Mouse (Mus musculus): Measurements from ENCODE around the gene Asic2. TPM values are rescaled to one million over a fixed set of nuclear protein-coding genes. Genes with fewer than 3 reads are reported as not detected.

Gene Asic2
- polyA plus RNA-seq, 1 experiment from 2014 or later = 0.77 TPM

GRCm38 (mm10) chr11:81508385-81509233 lies 459.6 kb downstream of the Asic2 start:
- no peaks in the 10 kb centered on the region for H3K9me3 ChIP-seq
- no peaks in the 10 kb centered on the region for H3K36me3 ChIP-seq
- no peaks in the 10 kb centered on the region for H3K27me3 ChIP-seq (ENCODE audit: insufficient read depth, poor library complexity, severe bottlenecking)
- H3K27ac ChIP-seq = no peak overlapping the region
- 67% methylated on average over 8 of the region's 8 CpGs for WGBS
- H3K4me3 ChIP-seq = no peak overlapping the region
- H3K4me1 ChIP-seq = peaks cover 18% of the 10 kb centered on the region; the same call in 1 of the 2 replicates
- peak; percentile 48 for DNase-seq (ENCODE audit: low spot score)

DNA sequence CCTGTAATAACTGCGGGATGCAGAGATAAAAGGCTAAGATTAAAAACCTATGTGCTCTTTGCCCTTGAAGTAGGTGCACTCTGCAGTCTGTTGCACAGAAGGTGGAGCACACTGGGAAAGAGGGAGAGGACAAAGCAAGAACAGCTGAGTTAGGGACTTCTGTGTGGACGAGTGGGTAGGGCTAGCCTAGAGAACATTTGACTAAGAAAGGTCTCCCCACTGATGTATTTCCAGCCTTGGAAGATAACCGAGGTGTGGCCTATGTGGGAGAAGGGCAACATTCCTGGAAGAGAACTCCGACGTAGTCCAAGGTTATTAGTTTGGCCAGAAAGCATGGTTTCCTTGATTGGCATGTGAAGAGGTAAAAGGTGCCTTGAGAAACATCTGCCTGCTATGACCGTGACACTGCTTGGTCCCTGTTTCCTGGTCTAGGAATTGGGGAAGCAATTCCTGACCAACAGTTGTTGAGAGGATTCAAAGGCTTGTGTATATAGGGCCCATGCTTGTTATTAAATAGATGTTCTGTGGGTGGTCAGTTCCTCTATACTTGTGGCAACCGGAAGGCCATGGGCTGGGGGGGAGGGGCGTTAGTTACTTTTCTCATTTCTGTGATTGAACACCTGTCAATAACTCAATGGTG lies 463.3 kb downstream of the Asic2 start:
- Histone ChIP-seq H3K27ac (no peak overlapping the region), H3K27me3 (ENCODE audit: insufficient read depth, poor library complexity, severe bottlenecking) (no peaks in the 10 kb centered on the region), H3K4me3 (no peak overlapping the region), H3K4me1 (peaks cover 17% of the 10 kb centered on the region; the same call in 1 of the 2 replicates), H3K36me3 (no peaks in the 10 kb centered on the region), H3K9me3 (no peaks in the 10 kb centered on the region)
- 74% methylated on average over 8 of the region's 8 CpGs for WGBS
- DNase-seq (ENCODE audit: low spot score) = no peak

- Histone ChIP-seq H3K4me3 (no peak overlapping the region), H3K27ac (no peak overlapping the region), H3K27me3 (ENCODE audit: insufficient read depth, poor library complexity, severe bottlenecking) (no peaks in the 10 kb centered on the region), H3K36me3 (no peaks in the 10 kb centered on the region), H3K9me3 (no peaks in the 10 kb centered on the region), H3K4me1 (peaks cover 7% of the 10 kb centered on the region; the same call in 1 of the 2 replicates)
- 53% methylated on average over 14 of the region's 14 CpGs for WGBS
- DNase-seq (ENCODE audit: low spot score) = no peak
These were observed 466.6 kb downstream of the Asic2 start for GRCm38 (mm10) chr11:81501473-81502246.

- H3K9me3 ChIP-seq = no peaks in the 10 kb centered on the region
- H3K27ac ChIP-seq = no peak overlapping the region
- DNase-seq (ENCODE audit: low spot score) = no peak
- WGBS = 57% methylated on average over 1 of the region's 1 CpGs
- no peaks in the 10 kb centered on the region for H3K36me3 ChIP-seq
- peaks cover 6% of the 10 kb centered on the region; the same call in 1 of the 2 replicates for H3K27me3 ChIP-seq (ENCODE audit: insufficient read depth, poor library complexity, severe bottlenecking)
- H3K4me1 ChIP-seq = peaks cover 1% of the 10 kb centered on the region; the same call in 1 of the 2 replicates
- H3K4me3 ChIP-seq = no peak overlapping the region
These were observed 469.3 kb downstream of the Asic2 start for GRCm38 (mm10) chr11:81498990-81499389.

DNA sequence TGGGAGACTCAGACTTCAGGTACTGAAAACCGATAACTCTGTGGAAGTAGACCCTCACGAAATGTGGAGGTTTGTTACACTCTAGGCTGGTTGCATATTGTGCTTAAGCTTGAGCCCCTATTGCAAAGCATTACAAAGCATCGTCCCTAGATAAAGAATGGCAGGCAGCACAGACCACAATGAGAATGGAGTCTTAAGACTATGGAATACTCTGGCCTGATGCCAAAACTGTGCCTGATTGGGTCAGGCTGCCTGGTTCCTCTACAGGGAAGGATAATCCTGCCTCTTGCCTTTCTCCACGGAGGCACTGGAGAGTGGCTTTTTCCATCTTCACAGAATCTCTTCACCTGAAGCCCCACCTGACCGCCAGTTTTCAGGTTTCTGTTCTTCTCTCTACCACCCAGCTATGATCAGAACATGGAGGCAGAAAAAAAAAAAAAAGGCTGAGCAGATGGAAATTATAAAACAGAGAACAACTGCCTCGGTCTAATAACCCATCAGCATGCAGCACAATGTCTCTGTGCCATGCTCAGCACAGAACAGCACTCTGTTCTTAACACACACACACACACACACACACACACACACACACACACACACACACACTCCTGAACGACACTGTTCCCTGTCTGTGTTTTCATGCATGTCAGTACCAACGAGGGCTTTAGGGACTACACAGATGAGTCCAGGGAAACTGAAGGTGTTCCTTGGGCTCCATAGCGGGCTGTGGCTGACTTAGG lies 470.4 kb downstream of the Asic2 start:
- Histone ChIP-seq H3K4me3 (no peak overlapping the region), H3K27me3 (ENCODE audit: insufficient read depth, poor library complexity, severe bottlenecking) (peaks cover 6% of the 10 kb centered on the region; the same call in 1 of the 2 replicates), H3K27ac (no peak overlapping the region), H3K36me3 (no peaks in the 10 kb centered on the region), H3K4me1 (no peaks in the 10 kb centered on the region), H3K9me3 (no peaks in the 10 kb centered on the region)
- 71% methylated on average over 9 of the region's 9 CpGs for WGBS
- DNase-seq (ENCODE audit: low spot score) = no peak

DNA sequence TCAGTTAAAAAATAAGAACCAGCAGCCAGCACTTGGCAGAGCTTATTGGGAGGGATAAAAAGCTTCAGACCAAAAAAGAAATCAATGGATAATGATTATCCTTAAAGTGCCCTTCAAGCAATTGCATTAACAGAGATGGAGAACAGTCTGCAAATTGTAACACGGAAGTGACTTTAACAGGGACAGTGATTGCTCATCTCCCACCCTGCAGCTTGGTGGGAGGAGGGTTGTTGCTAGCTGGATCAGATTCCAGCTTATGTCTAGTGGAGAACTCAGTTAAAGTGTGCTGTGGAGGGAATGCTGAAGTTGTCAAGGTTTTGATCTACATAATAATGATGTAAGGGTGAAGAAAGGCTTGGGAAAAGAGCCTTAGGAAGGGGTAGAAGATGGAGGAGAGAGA lies 471.8 kb downstream of the Asic2 start:
- 41% methylated on average over 1 of the region's 1 CpGs for WGBS
- no peak for DNase-seq (ENCODE audit: low spot score)
- Histone ChIP-seq H3K36me3 (no peaks in the 10 kb centered on the region), H3K27ac (no peak overlapping the region), H3K4me1 (no peaks in the 10 kb centered on the region), H3K27me3 (ENCODE audit: insufficient read depth, poor library complexity, severe bottlenecking) (peaks cover 6% of the 10 kb centered on the region; the same call in 1 of the 2 replicates), H3K4me3 (no peak overlapping the region), H3K9me3 (no peaks in the 10 kb centered on the region)

DNA sequence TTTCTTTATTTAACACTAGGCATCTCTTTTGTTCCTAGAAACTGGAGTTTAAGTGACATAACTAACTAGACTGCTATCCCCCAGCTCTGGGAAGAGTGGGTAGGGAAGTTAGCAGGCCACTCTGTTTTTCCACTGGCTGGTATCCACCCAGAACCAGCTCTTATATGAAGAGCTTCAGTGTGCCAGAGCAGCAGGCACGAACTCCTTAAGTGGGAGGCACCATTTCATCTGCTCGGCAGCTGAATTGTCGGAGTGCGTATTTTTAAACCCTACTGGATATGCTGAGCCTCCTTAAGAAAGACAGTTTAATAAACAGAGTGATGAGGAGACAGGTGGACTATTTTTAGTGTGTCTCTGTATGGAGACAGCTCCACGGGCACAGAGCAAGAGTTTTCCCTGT lies 475.9 kb downstream of the Asic2 start:
- peaks cover 6% of the 10 kb centered on the region; the same call in 1 of the 2 replicates for H3K27me3 ChIP-seq (ENCODE audit: insufficient read depth, poor library complexity, severe bottlenecking)
- DNase-seq (ENCODE audit: low spot score) = no peak
- H3K4me3 ChIP-seq = no peak overlapping the region
- H3K36me3 ChIP-seq = no peaks in the 10 kb centered on the region
- no peak overlapping the region for H3K27ac ChIP-seq
- H3K4me1 ChIP-seq = no peaks in the 10 kb centered on the region
- no peaks in the 10 kb centered on the region for H3K9me3 ChIP-seq
- 78% methylated on average over 5 of the region's 5 CpGs for WGBS

- Histone ChIP-seq H3K9me3 (no peaks in the 10 kb centered on the region), H3K4me1 (no peaks in the 10 kb centered on the region), H3K36me3 (no peaks in the 10 kb centered on the region), H3K4me3 (no peak overlapping the region), H3K27me3 (ENCODE audit: insufficient read depth, poor library complexity, severe bottlenecking) (no peaks in the 10 kb centered on the region), H3K27ac (no peak overlapping the region)
- 74% methylated on average over 1 of the region's 1 CpGs for WGBS
- no peak for DNase-seq (ENCODE audit: low spot score)
These were observed 479.0 kb downstream of the Asic2 start for GRCm38 (mm10) chr11:81489144-81489735.

GRCm38 (mm10) chr11:81488681-81489080 lies 479.6 kb downstream of the Asic2 start:
- no peaks in the 10 kb centered on the region for H3K36me3 ChIP-seq
- H3K9me3 ChIP-seq = no peaks in the 10 kb centered on the region
- no peak overlapping the region for H3K27ac ChIP-seq
- H3K4me1 ChIP-seq = no peaks in the 10 kb centered on the region
- no peak overlapping the region for H3K4me3 ChIP-seq
- no peak for DNase-seq (ENCODE audit: low spot score)
- no peaks in the 10 kb centered on the region for H3K27me3 ChIP-seq (ENCODE audit: insufficient read depth, poor library complexity, severe bottlenecking)
- 83% methylated on average over 5 of the region's 5 CpGs for WGBS

GRCm38 (mm10) chr11:81486265-81486940 lies 481.9 kb downstream of the Asic2 start:
- H3K36me3 ChIP-seq = no peaks in the 10 kb centered on the region
- no peak for DNase-seq (ENCODE audit: low spot score)
- 15% methylated on average over 6 of the region's 6 CpGs for WGBS
- no peaks in the 10 kb centered on the region for H3K9me3 ChIP-seq
- no peaks in the 10 kb centered on the region for H3K27me3 ChIP-seq (ENCODE audit: insufficient read depth, poor library complexity, severe bottlenecking)
- no peaks in the 10 kb centered on the region for H3K4me1 ChIP-seq
- H3K27ac ChIP-seq = no peak overlapping the region
- H3K4me3 ChIP-seq = no peak overlapping the region

GRCm38 (mm10) chr11:81481198-81481597 lies 487.1 kb downstream of the Asic2 start:
- Histone ChIP-seq H3K27me3 (ENCODE audit: insufficient read depth, poor library complexity, severe bottlenecking) (no peaks in the 10 kb centered on the region), H3K9me3 (no peaks in the 10 kb centered on the region), H3K36me3 (no peaks in the 10 kb centered on the region), H3K27ac (no peak overlapping the region), H3K4me3 (no peak overlapping the region), H3K4me1 (no peaks in the 10 kb centered on the region)
- DNase-seq (ENCODE audit: low spot score) = no peak
- WGBS = 59% methylated on average over 3 of the region's 3 CpGs

DNA sequence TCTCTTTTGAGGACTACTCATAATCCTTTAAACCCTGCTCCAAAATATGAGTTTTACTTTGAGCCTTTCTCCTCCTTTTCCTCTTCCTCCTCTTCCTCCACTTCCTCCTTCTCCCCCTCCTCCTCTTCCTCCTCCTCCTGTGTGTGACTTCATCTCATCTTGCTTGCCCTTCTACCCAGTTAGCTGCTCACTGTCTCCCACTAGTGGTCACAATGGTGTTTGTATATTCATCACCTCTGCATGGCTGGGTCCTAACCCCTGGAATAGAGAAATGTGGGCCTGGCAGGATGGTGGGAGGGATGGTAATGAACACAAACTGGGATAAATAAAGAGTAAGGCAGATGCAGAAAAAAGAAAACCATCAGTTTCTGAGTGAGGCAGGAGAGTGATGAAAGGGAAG lies 492.0 kb downstream of the Asic2 start:
- H3K9me3 ChIP-seq = no peaks in the 10 kb centered on the region
- no peaks in the 10 kb centered on the region for H3K36me3 ChIP-seq
- no peak overlapping the region for H3K4me3 ChIP-seq
- H3K27ac ChIP-seq = no peak overlapping the region
- H3K27me3 ChIP-seq (ENCODE audit: insufficient read depth, poor library complexity, severe bottlenecking) = no peaks in the 10 kb centered on the region
- no peaks in the 10 kb centered on the region for H3K4me1 ChIP-seq
- DNase-seq (ENCODE audit: low spot score) = no peak
